Mouse (Mus musculus) stomach, embryonic 14.5 days (tissue): ENCODE results near the gene Capza3. TPM values are rescaled to one million over a fixed set of nuclear protein-coding genes. Genes with fewer than 3 reads are reported as not detected.
A peak's percentile ranks its signal among the peaks of the same experiment; 100 is the strongest.

ENCODE experiments used
- ATAC-seq: fragments of 200-750 bp; cut with Nextera tagmentation; 2 replicates; pipeline ENCODE4 v1.8.0; 2017; ENCODE audit warnings: low read depth, moderate TSS enrichment; ENCODE audit not compliant: insufficient number of reproducible peaks, insufficient read depth, low FRiP score
- H3K27ac ChIP-seq: fragments of 300-500 bp; sonication (generic); 2 replicates; pipeline ENCODE4 v1.5.1; 2014; ENCODE audit warnings: mild to moderate bottlenecking, low read length, moderate library complexity, mixed read lengths
- H3K27me3 ChIP-seq: fragments of 300-500 bp; sonication (generic); 2 replicates; pipeline ENCODE4 v1.6.1; 2014; ENCODE audit warnings: low read length, control low read depth, mixed read lengths; ENCODE audit not compliant: control insufficient read depth, insufficient read depth
- H3K36me3 ChIP-seq: fragments of 300-500 bp; sonication (generic); 2 replicates; pipeline ENCODE4 v1.6.1; 2014; ENCODE audit warnings: mild to moderate bottlenecking, control low read depth, low read length, moderate library complexity, mixed read lengths; ENCODE audit not compliant: control insufficient read depth, insufficient read depth
- H3K4me1 ChIP-seq: fragments of 300-500 bp; sonication (generic); 2 replicates; pipeline ENCODE4 v1.6.1; 2014; ENCODE audit warnings: low read length, control low read depth, mixed read lengths; ENCODE audit not compliant: control insufficient read depth, insufficient read depth
- H3K4me2 ChIP-seq: fragments of 300-500 bp; sonication (generic); replicated peaks from 2 replicates; pipeline ENCODE4 v1.6.1; 2014; ENCODE audit warnings: low read depth, low read length, control low read depth
- H3K4me3 ChIP-seq: fragments of 300-500 bp; sonication (generic); 2 replicates; pipeline ENCODE4 v1.5.1; 2014; ENCODE audit warnings: low read depth, low read length, control low read depth
- H3K9ac ChIP-seq: fragments of 300-500 bp; sonication (generic); replicated peaks from 2 replicates; pipeline ENCODE4 v1.6.1; 2014; ENCODE audit warnings: low read depth, mild to moderate bottlenecking, control low read depth, low read length, moderate library complexity, mixed read lengths
- H3K9me3 ChIP-seq: fragments of 300-500 bp; sonication (generic); 2 replicates; pipeline ENCODE4 v1.6.1; 2016; ENCODE audit warnings: low read depth, low read length, control low read depth; ENCODE audit not compliant: control insufficient read depth
- WGBS: fragments of 180-500 bp; shearing (Covaris S2); extraction: QIAGEN DNeasy Blood & Tissue Kit; methylation state at CpG from one replicate; pipeline ENCODE4 v1.1.7; 2014; 5-methylcytosine and 5-hydroxymethylcytosine counted together
- polyA plus RNA-seq: library from polyadenylated mRNA; unstranded; fragments of >200 nt; fragmentation: Nextera tagmentation; extraction: Ambion mirVana; gene quantifications from 2 replicates; pipeline ENCODE4 v1.2.1, GENCODE M21; 2014

Gene Capza3
- polyA plus RNA-seq, result not detected in 2 replicates

DNA sequence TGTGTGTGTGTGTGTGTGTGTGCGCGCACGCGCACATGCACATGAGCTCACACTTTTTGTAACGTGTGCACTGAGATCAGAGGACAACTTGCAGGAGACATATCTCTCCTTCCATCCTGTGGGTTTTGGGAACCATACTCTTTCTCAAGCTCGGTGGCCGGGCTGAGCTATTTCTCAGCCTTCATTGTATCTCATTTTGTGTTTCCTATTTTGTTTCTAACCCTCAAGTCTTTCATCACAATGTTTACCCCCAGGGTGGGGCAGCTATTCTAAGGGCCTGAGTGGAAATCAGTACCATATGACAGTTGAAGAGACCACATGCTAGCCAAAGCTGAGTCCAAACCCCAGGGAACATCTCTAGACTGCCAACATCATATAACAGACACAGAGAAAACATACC is at the start of gene Capza3:
Gene Capza3 (plus strand): TSS at position 301 of the 400 bp plus-strand sequence.
- no peak within 1 kb of the TSS for H3K27ac ChIP-seq
- H3K9me3 ChIP-seq, result no peaks in the 10 kb centered on the region
- H3K27me3 ChIP-seq, result no peaks in the 10 kb centered on the region
- 96% methylated on average over 7 of the region's 7 CpGs for WGBS
- H3K4me1 ChIP-seq, result no peaks in the 10 kb centered on the region
- no peak for ATAC-seq
- no peak within 1 kb of the TSS for H3K4me2 ChIP-seq
- no peaks in the 10 kb centered on the region for H3K36me3 ChIP-seq
- H3K4me3 ChIP-seq, result no peak within 1 kb of the TSS
- no peak within 1 kb of the TSS for H3K9ac ChIP-seq

DNA sequence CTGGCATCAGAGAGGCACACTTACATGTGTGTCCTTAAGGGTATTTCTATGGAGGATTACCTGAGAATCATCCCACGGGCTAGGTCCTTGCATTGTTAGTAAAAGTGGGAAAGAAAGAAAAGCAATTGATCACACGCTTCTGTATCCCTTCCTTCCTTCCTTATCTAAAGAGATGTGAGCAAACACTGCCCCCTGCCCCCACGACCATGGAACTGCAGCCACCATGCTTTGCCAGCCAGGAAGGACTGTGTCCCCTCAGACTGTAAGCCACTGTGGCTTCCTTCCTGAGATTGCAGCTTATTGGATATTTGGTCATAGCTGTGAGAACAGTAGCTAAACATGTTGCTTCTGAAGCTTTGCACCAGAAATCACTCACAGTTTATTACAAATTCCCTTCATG is 35.9 kb upstream of the Capza3 start:
- peaks cover 3% of the 10 kb centered on the region; the same call in 1 of the 2 replicates for H3K4me1 ChIP-seq
- H3K27ac ChIP-seq, result no peak overlapping the region
- ATAC-seq, result no peak
- H3K9me3 ChIP-seq, result 0 out of 2 replicates have a peak, but pooled peaks cover 5% of the 10 kb centered on the region
- no peaks in the 10 kb centered on the region for H3K36me3 ChIP-seq
- H3K9ac ChIP-seq, result no peak overlapping the region
- WGBS, result 82% methylated on average over 3 of the region's 3 CpGs
- H3K27me3 ChIP-seq, result no peaks in the 10 kb centered on the region
- no peak overlapping the region for H3K4me3 ChIP-seq
- H3K4me2 ChIP-seq, result no peak overlapping the region

DNA sequence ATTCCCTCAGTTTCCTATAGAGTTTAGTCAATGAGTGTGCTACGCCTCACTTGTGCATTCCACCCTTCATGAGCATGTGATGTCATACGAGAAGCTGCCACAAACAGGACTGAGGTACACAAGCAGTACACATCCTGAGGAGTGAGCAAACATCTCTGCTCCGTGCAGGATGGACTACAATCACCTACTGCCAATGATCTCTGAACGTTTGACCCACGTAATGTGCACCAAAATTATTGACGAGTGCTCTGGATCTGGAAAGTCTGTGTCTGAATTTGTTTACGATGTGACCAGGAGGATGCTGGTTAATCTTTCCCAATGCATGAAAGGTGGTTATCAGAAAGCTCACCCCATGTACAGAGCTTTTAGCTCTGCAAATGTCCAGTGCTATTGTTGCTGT is 16.6 kb upstream of the Capza3 start:
- WGBS, result 66% methylated on average over 7 of the region's 7 CpGs
- H3K4me2 ChIP-seq, result no peak overlapping the region

GRCm38 (mm10) chr6:140041357-140041756 is 305 bp downstream of the Capza3 start, which contains the start of gene Plcz1:
TSS of gene Plcz1 (minus strand) at chr6:140041457.
- Histone ChIP-seq H3K4me2 (no peak within 1 kb of the TSS), H3K27ac (no peak within 1 kb of the TSS), H3K36me3 (no peaks in the 10 kb centered on the region), H3K4me3 (no peak within 1 kb of the TSS), H3K27me3 (no peaks in the 10 kb centered on the region), H3K9ac (no peak within 1 kb of the TSS), H3K9me3 (no peaks in the 10 kb centered on the region), H3K4me1 (no peaks in the 10 kb centered on the region)
- 90% methylated on average over 5 of the region's 5 CpGs for WGBS
- ATAC-seq, result no peak

More for the DNA sequence above, 16.6 kb upstream of the Capza3 start:
- Histone ChIP-seq H3K9me3 (no peaks in the 10 kb centered on the region), H3K36me3 (no peaks in the 10 kb centered on the region), H3K27me3 (no peaks in the 10 kb centered on the region), H3K9ac (no peak overlapping the region), H3K27ac (no peak overlapping the region), H3K4me3 (no peak overlapping the region), H3K4me1 (no peaks in the 10 kb centered on the region)
- no peak for ATAC-seq

- peak; percentile 30; the same call in 1 of the 2 replicates for ATAC-seq
- no peaks in the 10 kb centered on the region for H3K4me1 ChIP-seq
- no peak overlapping the region for H3K9ac ChIP-seq
- H3K4me3 ChIP-seq, result no peak overlapping the region
- WGBS, result 38% methylated on average over 5 of the region's 5 CpGs
- no peaks in the 10 kb centered on the region; the same call in 1 of the 2 replicates for H3K9me3 ChIP-seq
- no peaks in the 10 kb centered on the region for H3K27me3 ChIP-seq
- H3K36me3 ChIP-seq, result no peaks in the 10 kb centered on the region
- peak overlapping the region; percentile 44 for H3K27ac ChIP-seq
- H3K4me2 ChIP-seq, result no peak overlapping the region
Measured at GRCm38 (mm10) chr6:140051476-140051875, 10.4 kb downstream of the Capza3 start.

DNA sequence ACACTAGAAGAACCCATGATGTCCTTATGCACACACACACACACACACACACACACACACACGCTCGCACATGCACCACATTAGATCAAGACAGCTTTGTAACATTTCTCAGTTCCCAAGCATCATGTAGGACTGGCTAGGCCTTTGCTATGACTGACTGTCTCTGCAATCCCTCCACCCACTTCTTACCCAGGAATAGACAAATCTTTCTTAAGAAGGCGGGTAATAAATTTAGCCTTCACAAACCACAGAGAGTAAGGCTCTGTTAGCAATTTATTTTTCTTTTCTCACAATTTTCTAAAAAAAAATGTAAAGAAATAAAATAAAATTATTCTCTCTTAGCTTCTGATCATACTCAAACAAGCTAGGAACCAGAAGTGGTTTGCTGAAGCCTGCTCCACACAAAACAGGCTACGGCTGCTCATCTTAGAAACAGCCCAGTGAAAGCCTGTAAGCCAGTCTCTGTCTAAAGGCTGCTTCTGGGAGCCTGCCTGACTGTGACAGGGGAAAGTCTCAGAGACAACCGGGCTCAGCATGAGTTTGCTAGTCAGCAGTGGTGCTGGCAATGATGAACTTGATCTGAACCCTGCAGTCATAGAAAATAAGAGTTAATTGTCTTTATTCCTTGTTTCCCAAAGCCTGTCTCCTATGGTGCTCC is 13.3 kb downstream of the Capza3 start:
- H3K27ac ChIP-seq, result no peak overlapping the region
- ATAC-seq, result no peak
- H3K4me1 ChIP-seq, result no peaks in the 10 kb centered on the region
- H3K36me3 ChIP-seq, result no peaks in the 10 kb centered on the region
- 74% methylated on average over 5 of the region's 5 CpGs for WGBS
- no peaks in the 10 kb centered on the region; the same call in 1 of the 2 replicates for H3K9me3 ChIP-seq
- H3K27me3 ChIP-seq, result no peaks in the 10 kb centered on the region
- H3K4me3 ChIP-seq, result no peak overlapping the region
- no peak overlapping the region for H3K9ac ChIP-seq
- H3K4me2 ChIP-seq, result no peak overlapping the region

GRCm38 (mm10) chr6:140069177-140069576 is 28.1 kb downstream of the Capza3 start:
- no peaks in the 10 kb centered on the region for H3K27me3 ChIP-seq
- ATAC-seq, result no peak
- WGBS, result 75% methylated on average over 8 of the region's 8 CpGs
- no peak overlapping the region for H3K27ac ChIP-seq
- H3K9me3 ChIP-seq, result no peaks in the 10 kb centered on the region
- H3K4me1 ChIP-seq, result no peaks in the 10 kb centered on the region
- no peaks in the 10 kb centered on the region for H3K36me3 ChIP-seq
- no peak overlapping the region for H3K9ac ChIP-seq
- no peak overlapping the region for H3K4me3 ChIP-seq
- H3K4me2 ChIP-seq, result no peak overlapping the region

GRCm38 (mm10) chr6:140080933-140081332 is 39.9 kb downstream of the Capza3 start:
- Histone ChIP-seq H3K4me1 (0 out of 2 replicates have a peak, but pooled peaks cover 3% of the 10 kb centered on the region), H3K27me3 (no peaks in the 10 kb centered on the region), H3K4me2 (no peak overlapping the region), H3K27ac (no peak overlapping the region), H3K4me3 (no peak overlapping the region), H3K9me3 (no peaks in the 10 kb centered on the region), H3K36me3 (no peaks in the 10 kb centered on the region), H3K9ac (no peak overlapping the region)
- no peak for ATAC-seq
- 55% methylated on average over 7 of the region's 7 CpGs for whole genome bisulfite sequencing

- Histone ChIP-seq H3K4me2 (no peak overlapping the region), H3K9me3 (no peaks in the 10 kb centered on the region), H3K27me3 (no peaks in the 10 kb centered on the region), H3K9ac (no peak overlapping the region), H3K4me3 (no peak overlapping the region), H3K4me1 (0 out of 2 replicates have a peak, but pooled peaks cover 3% of the 10 kb centered on the region), H3K27ac (no peak overlapping the region), H3K36me3 (no peaks in the 10 kb centered on the region)
- WGBS, result 72% methylated on average over 3 of the region's 3 CpGs
- ATAC-seq, result no peak
Measured at GRCm38 (mm10) chr6:140081739-140082138, 40.7 kb downstream of the Capza3 start.
